Mouse (Mus musculus): ENCODE measurements around the gene Fam71e2. TPM values are rescaled to one million over a fixed set of nuclear protein-coding genes. Genes with fewer than 3 reads are reported as not detected.
"Not testable (repeated sequence)": the region's sequence is repeated elsewhere in the genome, so short reads cannot be mapped to it uniquely, and the experiment has no call there.

Fam71e2 gene
- polyA plus RNA-seq, 1 experiment, result not detected

GRCm38 (mm10) chr7:4794631-4795168 lies 23.6 kb upstream of the Fam71e2 start:
- peak overlapping the region; percentile 68 for H3K4me3 ChIP-seq (ENCODE audit: insufficient read depth, low read length)

GRCm38 (mm10) chr7:4793674-4794073 lies 22.6 kb upstream of the Fam71e2 start:
- peaks cover 3% of the 10 kb centered on the region for H3K4me1 ChIP-seq (ENCODE audit: control insufficient read depth, insufficient read depth, low read length)
- peak overlapping the region; percentile 68 for H3K4me3 ChIP-seq (ENCODE audit: insufficient read depth, low read length)
- no peak for TF ChIP-seq CTCF (IDR thresholded peaks at IDR 0.05; ENCODE audit: borderline replicate concordance, insufficient read depth, low read length)
- TF ChIP-seq POLR2A (IDR thresholded peaks at IDR 0.05; ENCODE audit: low read depth, low read length), result no peak
- no peak overlapping the region for H3K27ac ChIP-seq (ENCODE audit: insufficient read depth, low read length)

More at GRCm38 (mm10) chr7:4794631-4795168, 23.6 kb upstream of the Fam71e2 start:
- peaks cover 3% of the 10 kb centered on the region for H3K4me1 ChIP-seq (ENCODE audit: control insufficient read depth, insufficient read depth, low read length)
- no peak overlapping the region for H3K27ac ChIP-seq (ENCODE audit: insufficient read depth, low read length)
- TF ChIP-seq CTCF (IDR thresholded peaks at IDR 0.05; ENCODE audit: borderline replicate concordance, insufficient read depth, low read length) (no peak), POLR2A (IDR thresholded peaks at IDR 0.05; ENCODE audit: low read depth, low read length) (no peak; the same call in 1 of the 2 replicates)

GRCm38 (mm10) chr7:4793248-4793647 lies 22.1 kb upstream of the Fam71e2 start:
- peak overlapping the region; percentile 77 for H3K27ac ChIP-seq (ENCODE audit: insufficient read depth, low read length)
- H3K4me3 ChIP-seq (ENCODE audit: insufficient read depth, low read length), result peak overlapping the region; percentile 68
- not testable (repeated sequence) for H3K4me1 ChIP-seq (ENCODE audit: control insufficient read depth, insufficient read depth, low read length)

- peak within 1 kb of the TSS; percentile 68 for H3K4me3 ChIP-seq (ENCODE audit: insufficient read depth, low read length)
- TF ChIP-seq CTCF (IDR thresholded peaks at IDR 0.05; ENCODE audit: borderline replicate concordance, insufficient read depth, low read length) (no peak), POLR2A (IDR thresholded peaks at IDR 0.05; ENCODE audit: low read depth, low read length) (peak; percentile 88)
- H3K4me1 ChIP-seq (ENCODE audit: control insufficient read depth, insufficient read depth, low read length), result peaks cover 3% of the 10 kb centered on the region; the same call in 1 of the 2 replicates
- peak within 1 kb of the TSS; percentile 98 for H3K27ac ChIP-seq (ENCODE audit: insufficient read depth, low read length)
These were observed 21.4 kb upstream of the Fam71e2 start, which contains the start of gene Rpl28 for GRCm38 (mm10) chr7:4792278-4793212. Gene Rpl28, plus strand, starts transcription at chr7:4792874.

GRCm38 (mm10) chr7:4789436-4789935 lies 18.4 kb upstream of the Fam71e2 start, which contains the start of gene Tmem238:
Gene Tmem238, minus strand, starts transcription at chr7:4789656.
- H3K27ac ChIP-seq (ENCODE audit: insufficient read depth, low read length), result no peak within 1 kb of the TSS
- TF ChIP-seq POLR2A (IDR thresholded peaks at IDR 0.05; ENCODE audit: low read depth, low read length) (no peak; the same call in 1 of the 2 replicates), CTCF (IDR thresholded peaks at IDR 0.05; ENCODE audit: borderline replicate concordance, insufficient read depth, low read length) (no peak)
- peaks cover 2% of the 10 kb centered on the region; the same call in 1 of the 2 replicates for H3K4me1 ChIP-seq (ENCODE audit: control insufficient read depth, insufficient read depth, low read length)
- H3K4me3 ChIP-seq (ENCODE audit: insufficient read depth, low read length), result peak within 1 kb of the TSS; percentile 61

GRCm38 (mm10) chr7:4788499-4789435 lies 17.7 kb upstream of the Fam71e2 start:
- TF ChIP-seq POLR2A (IDR thresholded peaks at IDR 0.05; ENCODE audit: low read depth, low read length), result peak; percentile 73
- no peak for TF ChIP-seq CTCF (IDR thresholded peaks at IDR 0.05; ENCODE audit: borderline replicate concordance, insufficient read depth, low read length)
- H3K4me1 ChIP-seq (ENCODE audit: control insufficient read depth, insufficient read depth, low read length), result no peaks in the 10 kb centered on the region
- no peak overlapping the region for H3K27ac ChIP-seq (ENCODE audit: insufficient read depth, low read length)
- H3K4me3 ChIP-seq (ENCODE audit: insufficient read depth, low read length), result peak overlapping the region; percentile 61

- TF ChIP-seq POLR2A (IDR thresholded peaks at IDR 0.05; ENCODE audit: low read depth, low read length), result no peak
- TF ChIP-seq CTCF (IDR thresholded peaks at IDR 0.05; ENCODE audit: borderline replicate concordance, insufficient read depth, low read length), result no peak
- no peak overlapping the region for H3K4me3 ChIP-seq (ENCODE audit: insufficient read depth, low read length)
- H3K27ac ChIP-seq (ENCODE audit: insufficient read depth, low read length), result no peak overlapping the region
- no peaks in the 10 kb centered on the region for H3K4me1 ChIP-seq (ENCODE audit: control insufficient read depth, insufficient read depth, low read length)
These were observed 12.7 kb upstream of the Fam71e2 start for GRCm38 (mm10) chr7:4783667-4784268.

- no peak within 1 kb of the TSS for H3K27ac ChIP-seq (ENCODE audit: insufficient read depth, low read length)
- TF ChIP-seq POLR2A (IDR thresholded peaks at IDR 0.05; ENCODE audit: low read depth, low read length), result no peak
- TF ChIP-seq CTCF (IDR thresholded peaks at IDR 0.05; ENCODE audit: borderline replicate concordance, insufficient read depth, low read length), result no peak
- H3K4me1 ChIP-seq (ENCODE audit: control insufficient read depth, insufficient read depth, low read length), result peaks cover 3% of the 10 kb centered on the region
- H3K4me3 ChIP-seq (ENCODE audit: insufficient read depth, low read length), result no peak within 1 kb of the TSS
These were observed 11.7 kb upstream of the Fam71e2 start, which contains the start of the genes Il11 and Tmem190 for GRCm38 (mm10) chr7:4782759-4783158. Gene Il11, minus strand, starts transcription at chr7:4782859. Gene Tmem190, plus strand, starts transcription at chr7:4782937.
